ENCODE assay signal across 26 mouse cellular contexts in the genomic region with DNA sequence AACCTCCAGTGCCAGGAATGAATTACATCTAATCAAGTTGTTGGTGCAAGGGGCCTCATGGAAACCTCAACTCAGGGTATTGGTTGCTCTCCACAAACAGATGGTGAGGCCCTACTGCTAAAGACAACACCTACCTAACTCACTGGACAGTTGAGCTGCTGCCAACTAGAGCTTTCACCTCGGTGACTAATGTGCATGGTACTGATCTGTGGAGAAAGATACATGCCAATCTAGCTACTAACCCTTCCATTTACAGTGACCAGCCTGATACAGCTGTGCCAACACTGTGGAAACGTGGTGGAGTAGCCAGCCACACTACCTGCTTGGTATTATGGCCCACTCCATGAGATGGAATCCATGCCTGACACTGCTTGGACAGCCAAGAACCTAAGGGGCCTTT. TPM values are rescaled to one million over a fixed set of nuclear protein-coding genes. Genes with fewer than 3 reads are reported as not detected.
DNase-seq lines count a peak whose midpoint lies in the region; ATAC-seq and TF ChIP-seq lines count a peak whose summit lies in the region.
"Had no signal": no experiment of that assay in that cellular context is flagged by ENCODE, and none has a peak within 500 bp of the region (broad histone marks: within the 10 kb centered on the region; RNA-seq: fewer than 3 reads in every experiment).

No protein-coding gene starts in this region.

- no peaks in the 10 kb centered on the region for H3K27me3 ChIP-seq in forebrain, postnatal 0 days (ENCODE audit: insufficient read depth, low read length)
- H3K27me3 ChIP-seq: embryonic facial prominence, embryonic 13.5 days; heart, embryonic 12.5 days; limb, embryonic 15.5 days; midbrain, embryonic 13.5 days; Patski had no signal

- peak; percentile 50 for DNase-seq in 3134 (ENCODE audit: extremely low read depth, insufficient read length, low spot score)
- peak; percentile 90 for DNase-seq in 3T3-L1 (ENCODE audit: low read depth, low spot score)
- DNase-seq in cerebellum, adult 11 months, result peak; percentile 56
- peak; percentile 71 to 77 for DNase-seq in cerebellum, postnatal 10 days
- DNase-seq in adrenal gland, adult 8-10 months, result no peak
- no peak for DNase-seq in forebrain, postnatal 0 days
- DNase-seq: adrenal gland, postnatal 25 days; heart, postnatal 14 days; kidney, postnatal 4 days; liver, postnatal 0 days; lung, postnatal 10 days; right cerebral cortex, postnatal 25 days; thymus, adult 18-20 months; thymus, postnatal 4 days had no signal

- no peak overlapping the region for H3K9ac ChIP-seq in forebrain, postnatal 0 days
- H3K9ac ChIP-seq: embryonic facial prominence, embryonic 13.5 days; heart, embryonic 12.5 days; hindbrain, embryonic 14.5 days; limb, embryonic 15.5 days; liver, postnatal 0 days; midbrain, embryonic 13.5 days had no signal

- H3K4me2 ChIP-seq in forebrain, postnatal 0 days (ENCODE audit: low read depth), result no peak overlapping the region
- H3K4me2 ChIP-seq: embryonic facial prominence, embryonic 13.5 days; heart, embryonic 12.5 days; hindbrain, embryonic 14.5 days; limb, embryonic 15.5 days; midbrain, embryonic 13.5 days had no signal

- H3K36me3 ChIP-seq in forebrain, postnatal 0 days (ENCODE audit: insufficient read depth), result 0 out of 2 replicates have a peak, but pooled peaks cover 9% of the 10 kb centered on the region

- no peaks in the 10 kb centered on the region for H3K4me1 ChIP-seq in forebrain, postnatal 0 days (ENCODE audit: insufficient read depth)
- H3K4me1 ChIP-seq: embryonic facial prominence, embryonic 13.5 days; limb, embryonic 15.5 days; midbrain, embryonic 13.5 days had no signal

- no peak for TF ChIP-seq CTCF in forebrain, postnatal 0 days (IDR thresholded peaks at IDR 0.05; ENCODE audit: low read depth)

- ATAC-seq in megakaryocyte progenitor cell, adult 5-6 weeks (replicated peaks; ENCODE audit: poor library complexity), result no peak
- no peak for ATAC-seq in monocyte, adult 5-6 weeks (replicated peaks; ENCODE audit: insufficient number of reproducible peaks, low FRiP score, low TSS enrichment, poor library complexity, severe bottlenecking)
- ATAC-seq in forebrain, postnatal 0 days, result no peak
- ATAC-seq: activated CD4-positive, CD25-positive, alpha-beta regulatory T cell, adult 4 months; intestine, embryonic 16.5 days; liver, postnatal 0 days; midbrain, embryonic 13.5 days; Patski had no signal

- no peak overlapping the region for H3K4me3 ChIP-seq in forebrain, postnatal 0 days (ENCODE audit: low read depth, low read length)
- H3K4me3 ChIP-seq: embryonic facial prominence, embryonic 13.5 days; heart, embryonic 12.5 days; limb, embryonic 15.5 days; midbrain, embryonic 13.5 days had no signal

- H3K27ac ChIP-seq in forebrain, postnatal 0 days (ENCODE audit: low read depth, low read length), result no peak overlapping the region
- H3K27ac ChIP-seq: embryonic facial prominence, embryonic 13.5 days; hindbrain, embryonic 14.5 days; limb, embryonic 15.5 days; midbrain, embryonic 13.5 days had no signal

- H3K9me3 ChIP-seq in forebrain, postnatal 0 days (ENCODE audit: low read length), result no peaks in the 10 kb centered on the region
- H3K9me3 ChIP-seq: embryonic facial prominence, embryonic 13.5 days; heart, embryonic 12.5 days; limb, embryonic 15.5 days; midbrain, embryonic 13.5 days had no signal

- WGBS in forebrain, postnatal 0 days, result 75% methylated on average over 2 of the region's 2 CpGs

RNA-seq across cellular contexts. Expression of a gene that starts 11.1 kb away (rescaled TPM):
- total RNA-seq in megakaryocyte progenitor cell, adult 5-6 weeks (2015), result 75.1 and 82.8 TPM in 2 replicates
- 28.3 and 37.4 TPM in 2 replicates for total RNA-seq in megakaryocyte progenitor cell, adult 5-6 weeks (2017)
- total RNA-seq in monocyte, adult 5-6 weeks (2017), result 65.7 to 69.4 TPM (median 66.5 TPM) in 3 replicates
- total RNA-seq in adrenal gland, adult 8-10 months (2022), result 10 to 100 TPM; 27.0 to 33.0 (median 28.7) TPM
- 20.6 and 26.5 TPM in 2 replicates for total RNA-seq in forebrain, postnatal 0 days (2014; rRNA removed)
- 11.0 and 15.5 TPM in 2 replicates for polyA plus RNA-seq in forebrain, postnatal 0 days (2015; fragmentation: Nextera tagmentation; extraction: Ambion mirVana)

RNA-seq across cellular contexts. Expression of a gene that starts 11.2 kb away (rescaled TPM):
- 0.07 TPM in 1 of 2 replicates, not detected in the other for total RNA-seq in megakaryocyte progenitor cell, adult 5-6 weeks (2015)
- not detected in 2 replicates for total RNA-seq in megakaryocyte progenitor cell, adult 5-6 weeks (2017)
- not detected in 3 replicates for total RNA-seq in monocyte, adult 5-6 weeks (2017)
- total RNA-seq in adrenal gland, adult 8-10 months (2022), result 1 to 10 TPM; 4.1 to 6.9 (median 5.2) TPM
- total RNA-seq in forebrain, postnatal 0 days (2014; rRNA removed), result 24.4 and 31.0 TPM in 2 replicates
- polyA plus RNA-seq in forebrain, postnatal 0 days (2015; fragmentation: Nextera tagmentation; extraction: Ambion mirVana), result 182 and 197 TPM in 2 replicates
- total RNA-seq: megakaryocyte, adult 5-6 weeks; neutrophil, adult 5-6 weeks had no signal

Comparison
In these comparisons a context has a peak if more than half of its experiments do, and no peak if none do; other contexts are left out.
1. DNase-seq: peak in 3134 (single experiment), 3T3-L1 (single experiment), cerebellum, adult 11 months (single experiment) and cerebellum, postnatal 10 days (2 of 2); none in adrenal gland, adult 8-10 months (single experiment) and forebrain, postnatal 0 days (single experiment).